Comparison of ENCODE assay signal across 20 mouse cellular contexts in genomic region chr15:83571636-83572035, GRCm38 (mm10). TPM values are rescaled to one million over a fixed set of nuclear protein-coding genes. Genes with fewer than 3 reads are reported as not detected.
DNase-seq lines count a peak whose midpoint lies in the region; ATAC-seq lines count a peak whose summit lies in the region.
"Had no signal": no experiment of that assay in that cellular context is flagged by ENCODE, and none has a peak within 500 bp of the region (broad histone marks: within the 10 kb centered on the region; RNA-seq: fewer than 3 reads in every experiment).

No protein-coding gene starts in this region.

- H3K27me3 ChIP-seq in kidney, embryonic 15.5 days: no peaks in the 10 kb centered on the region
- H3K27me3 ChIP-seq: hindbrain, embryonic 12.5 days had no signal

- DNase-seq in kidney, adult 18-20 months: peak; percentile 73
- peak; percentile 59 for DNase-seq in lung, postnatal 36 days
- DNase-seq in lung, postnatal 14 days: no peak
- DNase-seq in adrenal gland, postnatal 14 days: peak; percentile 74
- DNase-seq in skeletal muscle tissue, adult 2 months (ENCODE audit: low read depth, low spot score): peak; percentile 44
- DNase-seq in frontal cortex, adult 2 months (ENCODE audit: extremely low spot score in 1 of 2, low spot score in 1 of 2): no peak
- no peak for DNase-seq in left cerebral cortex, postnatal 10 days (ENCODE audit: extremely low spot score in 1 of 2, low spot score in 2 of 2)
- DNase-seq: cerebellum, postnatal 25 days; heart, adult 2 months; layer of hippocampus, adult 9-11 months; midbrain, embryonic 14.5 days; right cerebral cortex, adult 18-20 months; spleen, adult 18-20 months; thymus, postnatal 14 days had no signal

- H3K27ac ChIP-seq in kidney, embryonic 15.5 days: no peak overlapping the region
- H3K27ac ChIP-seq: embryonic facial prominence, embryonic 10.5 days; heart, adult 2 months; hindbrain, embryonic 12.5 days; liver, embryonic 14.5 days had no signal

- H3K4me3 ChIP-seq in kidney, embryonic 15.5 days (replicated peaks): no peak overlapping the region
- H3K4me3 ChIP-seq: embryonic facial prominence, embryonic 10.5 days; heart, adult 2 months; hindbrain, embryonic 12.5 days had no signal

- peaks cover 29% of the 10 kb centered on the region for H3K36me3 ChIP-seq in kidney, embryonic 15.5 days

- H3K4me1 ChIP-seq in kidney, embryonic 15.5 days: no peaks in the 10 kb centered on the region
- H3K4me1 ChIP-seq: embryonic facial prominence, embryonic 10.5 days; hindbrain, embryonic 12.5 days had no signal

- no peak overlapping the region for H3K9ac ChIP-seq in kidney, embryonic 15.5 days
- H3K9ac ChIP-seq: hindbrain, embryonic 12.5 days; liver, embryonic 14.5 days had no signal

- no peaks in the 10 kb centered on the region for H3K9me3 ChIP-seq in kidney, embryonic 15.5 days (replicated peaks)
- H3K9me3 ChIP-seq: embryonic facial prominence, embryonic 10.5 days; hindbrain, embryonic 12.5 days had no signal

- intact Hi-C loops in left cerebral cortex, postnatal 10 days (cut with DNase I): no loop called here

- WGBS in kidney, embryonic 15.5 days: 84% methylated on average over 5 of the region's 5 CpGs

- no peak for ATAC-seq in kidney, embryonic 15.5 days (replicated peaks; ENCODE audit: low FRiP score)
- ATAC-seq: intestine, embryonic 16.5 days had no signal

- no peak overlapping the region for H3K4me2 ChIP-seq in kidney, embryonic 15.5 days
- H3K4me2 ChIP-seq: hindbrain, embryonic 12.5 days had no signal

RNA-seq across cellular contexts. Expression of gene Mcat, which starts 8.0 kb away (rescaled TPM):
- 35.1 and 36.6 TPM in 2 replicates for polyA plus RNA-seq in kidney, embryonic 15.5 days (2015; fragmentation: Nextera tagmentation; extraction: Ambion mirVana)
- total RNA-seq in adrenal gland, postnatal 14 days (2021): 34.6 and 41.1 TPM in 2 replicates
- polyA plus RNA-seq in frontal cortex, adult 2 months (2012; rRNA removed): 23.9 and 29.6 TPM in 2 replicates
- total RNA-seq in left cerebral cortex, postnatal 10 days (2021): 10 to 100 TPM; 33.8 to 38.3 TPM

RNA-seq across cellular contexts. Expression of gene Tspo, which starts 8.2 kb away (rescaled TPM):
- polyA plus RNA-seq in kidney, embryonic 15.5 days (2015; fragmentation: Nextera tagmentation; extraction: Ambion mirVana): 69.2 and 77.2 TPM in 2 replicates
- 344 and 362 TPM in 2 replicates for total RNA-seq in adrenal gland, postnatal 14 days (2021)
- 10.9 and 11.3 TPM in 2 replicates for polyA plus RNA-seq in frontal cortex, adult 2 months (2012; rRNA removed)
- 1 to 10 TPM; 2.6 to 2.9 TPM for total RNA-seq in left cerebral cortex, postnatal 10 days (2021)

RNA-seq across cellular contexts. Expression of gene Ttll12, which starts 23.3 kb away (rescaled TPM):
- polyA plus RNA-seq in kidney, embryonic 15.5 days (2015; fragmentation: Nextera tagmentation; extraction: Ambion mirVana): 35.2 and 38.6 TPM in 2 replicates
- 22.3 and 22.6 TPM in 2 replicates for total RNA-seq in adrenal gland, postnatal 14 days (2021)
- 13.9 and 14.7 TPM in 2 replicates for polyA plus RNA-seq in frontal cortex, adult 2 months (2012; rRNA removed)
- 10 to 100 TPM; 19.1 to 19.2 TPM for total RNA-seq in left cerebral cortex, postnatal 10 days (2021)

RNA-seq across cellular contexts. Expression of gene Bik, which starts 45.0 kb away (rescaled TPM):
- 10.6 and 11.0 TPM in 2 replicates for polyA plus RNA-seq in kidney, embryonic 15.5 days (2015; fragmentation: Nextera tagmentation; extraction: Ambion mirVana)
- total RNA-seq in adrenal gland, postnatal 14 days (2021): 7.1 and 8.4 TPM in 2 replicates
- polyA plus RNA-seq in frontal cortex, adult 2 months (2012; rRNA removed): 0.30 and 0.59 TPM in 2 replicates
- not detected for total RNA-seq in left cerebral cortex, postnatal 10 days (2021)
- total RNA-seq: left cerebral cortex, postnatal 36 days had no signal

Comparison
In these comparisons a context has a peak if more than half of its experiments do, and no peak if none do; other contexts are left out.
1. DNase-seq: peak in kidney, adult 18-20 months (single experiment), lung, postnatal 36 days (single experiment), adrenal gland, postnatal 14 days (single experiment) and skeletal muscle tissue, adult 2 months (single experiment); none in lung, postnatal 14 days (single experiment), frontal cortex, adult 2 months (0 of 2) and left cerebral cortex, postnatal 10 days (0 of 2).
2. RNA of gene Tspo, which starts 8.2 kb away (total RNA-seq): 344 to 362 TPM in adrenal gland, postnatal 14 days; 2.6 to 2.9 TPM in left cerebral cortex, postnatal 10 days; every median in the first group is over 10 times any median in the second.